Mouse (Mus musculus): ENCODE results near the gene Alb.

The Alb gene

DNA sequence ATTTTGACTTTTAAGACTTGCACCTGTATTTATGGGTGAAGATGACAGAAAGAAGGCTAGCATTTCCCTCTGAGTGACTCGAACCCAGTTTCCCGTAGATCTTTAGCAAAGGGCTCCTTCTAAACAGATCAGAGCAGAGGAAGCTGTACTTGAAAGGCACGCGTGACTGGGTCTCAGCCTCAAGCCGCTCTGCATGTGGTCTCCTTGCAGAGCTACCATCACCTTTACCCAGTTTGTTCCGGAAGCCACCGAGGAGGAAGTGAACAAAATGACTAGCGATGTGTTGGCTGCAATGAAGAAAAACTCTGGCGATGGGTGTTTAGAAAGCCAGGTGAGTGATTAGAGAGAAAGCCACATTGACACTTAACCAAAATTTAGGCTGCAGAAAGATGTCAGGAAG, 31.7 kb downstream of the Alb start:
- DNase-seq (ENCODE audit: low read depth, low spot score): no peak

DNA sequence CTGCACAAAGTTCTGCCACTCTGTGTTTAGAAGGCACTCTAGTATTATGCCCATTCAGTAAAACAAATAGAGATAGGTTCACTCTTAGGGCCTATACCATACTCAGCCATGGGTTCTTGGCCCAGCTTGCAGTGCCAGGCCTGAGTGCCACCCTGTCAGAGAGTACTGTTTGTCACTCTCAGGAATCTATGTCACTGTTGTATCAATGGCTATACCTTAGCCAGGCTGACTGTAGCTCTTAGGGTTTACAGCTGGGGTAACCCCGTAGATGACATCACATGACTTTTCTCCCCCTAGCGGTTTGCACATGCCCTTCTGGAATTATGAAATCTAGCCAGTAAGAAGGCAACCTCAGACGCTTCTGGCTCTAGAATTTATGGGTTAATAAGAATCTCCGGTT, 33.6 kb downstream of the Alb start:
- no peak for DNase-seq (ENCODE audit: low read depth, low spot score)

DNA sequence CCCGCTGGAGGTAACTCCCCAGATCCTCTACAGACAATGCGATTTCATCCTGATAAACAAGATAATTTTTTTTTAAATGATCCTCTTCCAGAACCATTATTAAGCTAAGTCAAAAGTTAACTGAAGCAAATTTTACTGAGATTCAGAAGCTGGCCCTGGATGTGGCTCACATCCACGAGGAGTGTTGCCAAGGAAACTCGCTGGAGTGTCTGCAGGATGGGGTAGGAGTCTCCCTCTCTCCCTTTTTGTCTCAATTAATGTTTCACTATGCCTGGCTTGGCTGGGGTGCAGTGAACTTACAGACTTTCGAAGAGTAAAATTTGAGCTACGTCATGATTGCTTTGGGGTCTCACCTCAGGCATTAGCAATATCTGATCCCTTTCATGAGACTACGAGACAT, 38.8 kb downstream of the Alb start:
- no peak for DNase-seq (ENCODE audit: low read depth, low spot score)

DNA sequence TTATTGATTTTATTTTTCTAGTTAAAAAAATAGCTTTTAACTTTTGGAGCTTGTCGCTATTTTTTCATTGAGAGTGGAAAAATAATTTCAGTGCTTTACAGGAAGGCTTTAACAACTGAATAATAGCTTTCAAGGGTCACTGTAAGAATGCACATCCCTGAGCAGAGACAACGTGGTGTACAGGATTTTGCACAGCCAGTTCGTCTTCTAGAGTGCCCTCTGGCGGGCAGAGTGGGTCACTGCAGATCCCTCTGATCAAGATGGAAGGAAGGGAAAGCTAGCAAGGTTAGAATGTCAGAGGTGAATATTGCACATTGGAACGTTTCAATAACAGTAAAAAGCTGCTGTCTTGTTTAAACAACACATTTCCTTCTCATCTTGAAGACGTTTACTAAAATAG, 40.0 kb downstream of the Alb start:
- DNase-seq (ENCODE audit: low read depth, low spot score): peak; percentile 83

DNA sequence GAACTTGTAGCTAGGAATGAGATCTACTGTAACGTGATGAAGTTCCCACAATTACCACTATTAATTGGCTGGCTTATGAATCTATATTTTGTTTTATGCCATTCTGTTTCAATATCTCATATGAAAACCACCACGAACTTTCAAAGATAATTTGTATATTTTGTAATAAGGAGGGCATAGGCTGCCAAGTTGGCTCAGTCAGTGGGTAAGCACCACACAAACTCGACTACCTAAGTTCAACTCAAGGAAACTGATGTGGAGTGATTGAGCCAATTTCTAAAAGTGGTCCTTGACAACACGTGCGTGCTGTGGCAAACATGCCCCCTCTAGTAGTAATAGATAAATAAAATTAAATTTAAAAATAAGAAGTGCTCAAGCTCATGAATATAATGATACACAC, 41.1 kb downstream of the Alb start:
- DNase-seq (ENCODE audit: low read depth, low spot score): no peak

DNA sequence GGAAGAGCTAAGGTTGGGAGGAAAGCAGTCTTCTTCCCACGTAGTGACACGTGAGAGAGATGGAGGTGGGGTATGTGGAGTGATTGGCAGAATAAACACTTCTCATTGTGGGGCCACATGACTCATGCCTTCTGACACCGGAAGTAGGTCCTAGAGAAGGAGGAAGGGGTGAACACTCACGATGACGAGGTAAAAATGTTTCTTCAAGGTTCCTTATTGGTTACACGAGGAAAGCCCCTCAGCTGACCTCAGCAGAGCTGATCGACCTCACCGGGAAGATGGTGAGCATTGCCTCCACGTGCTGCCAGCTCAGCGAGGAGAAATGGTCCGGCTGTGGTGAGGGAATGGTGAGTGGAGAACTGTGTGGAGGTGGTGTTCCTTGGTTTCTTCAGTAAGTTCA, 44.0 kb downstream of the Alb start:
- no peak for DNase-seq (ENCODE audit: low read depth, low spot score)

DNA sequence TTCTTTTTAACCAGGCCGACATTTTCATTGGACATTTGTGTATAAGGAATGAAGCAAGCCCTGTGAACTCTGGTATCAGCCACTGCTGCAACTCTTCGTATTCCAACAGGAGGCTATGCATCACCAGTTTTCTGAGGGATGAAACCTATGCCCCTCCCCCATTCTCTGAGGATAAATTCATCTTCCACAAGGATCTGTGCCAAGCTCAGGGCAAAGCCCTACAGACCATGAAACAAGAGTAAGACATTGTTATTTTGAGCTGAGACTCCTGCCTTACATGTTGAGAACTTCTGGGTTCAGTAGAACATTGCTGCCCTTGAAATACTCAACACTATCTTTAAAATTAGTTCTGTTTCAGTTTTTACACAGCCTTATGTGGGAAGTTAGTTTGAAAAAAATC, 45.8 kb downstream of the Alb start:
- DNase-seq (ENCODE audit: low read depth, low spot score): no peak

DNA sequence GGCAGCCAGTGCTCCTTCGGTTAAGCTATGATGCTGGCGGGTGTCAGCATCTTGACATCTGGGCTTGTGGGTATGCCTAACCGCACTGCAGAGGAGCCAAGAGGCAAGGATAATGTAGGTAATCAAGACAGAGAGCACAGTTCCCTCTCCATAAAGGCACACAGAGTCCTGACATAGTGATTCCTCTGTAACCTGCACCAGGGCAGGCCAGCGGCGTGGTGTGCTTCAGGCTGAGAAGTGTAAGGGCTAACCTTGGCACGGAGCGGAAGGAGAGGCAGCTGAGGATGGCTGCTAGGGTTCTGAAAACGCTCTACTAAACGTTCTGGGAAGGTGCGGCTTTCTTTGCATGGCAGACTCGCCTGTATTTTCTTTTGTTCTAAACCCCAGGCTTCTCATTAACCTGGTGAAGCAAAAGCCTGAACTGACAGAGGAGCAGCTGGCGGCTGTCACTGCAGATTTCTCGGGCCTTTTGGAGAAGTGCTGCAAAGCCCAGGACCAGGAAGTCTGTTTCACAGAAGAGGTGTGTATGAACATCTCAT, 46.8 kb downstream of the Alb start:
- DNase-seq (ENCODE audit: low read depth, low spot score): no peak

DNA sequence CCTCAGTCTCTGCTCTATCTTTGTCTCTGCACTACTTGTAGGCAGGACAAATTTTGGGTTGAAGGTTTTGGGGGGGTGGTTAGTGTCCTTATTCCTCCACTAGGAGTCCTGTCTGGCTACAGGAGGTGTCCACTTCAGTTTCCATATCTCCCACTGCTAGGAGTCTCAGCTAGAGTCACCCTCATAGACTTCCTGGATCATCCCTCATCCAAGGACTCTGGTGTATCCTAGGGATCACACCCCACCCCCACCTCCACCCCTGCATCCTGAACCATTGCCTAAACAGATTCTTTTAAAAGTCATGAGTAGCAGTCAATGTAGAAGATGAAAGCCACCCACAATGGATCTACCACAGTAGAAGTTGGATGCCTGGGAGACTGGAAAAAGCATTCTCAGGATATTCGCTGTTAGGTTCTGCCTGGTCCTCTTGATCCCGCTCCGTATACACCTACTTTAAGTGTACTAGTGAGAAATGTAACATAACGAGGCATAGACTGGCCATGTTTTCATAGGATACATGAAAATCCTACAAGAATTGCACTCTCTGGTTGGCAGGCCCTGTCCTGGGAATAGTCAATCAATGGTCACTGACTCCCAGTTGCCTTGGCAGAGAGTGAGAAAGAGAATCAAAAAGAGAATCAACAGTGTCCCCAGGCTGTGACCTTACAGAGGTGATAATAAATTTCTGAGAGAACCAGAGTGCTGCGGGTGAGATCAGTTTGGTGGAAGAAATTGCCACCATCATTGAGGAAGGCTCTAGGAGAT, 49.3 kb downstream of the Alb start:
- DNase-seq (ENCODE audit: low read depth, low spot score): no peak

DNA sequence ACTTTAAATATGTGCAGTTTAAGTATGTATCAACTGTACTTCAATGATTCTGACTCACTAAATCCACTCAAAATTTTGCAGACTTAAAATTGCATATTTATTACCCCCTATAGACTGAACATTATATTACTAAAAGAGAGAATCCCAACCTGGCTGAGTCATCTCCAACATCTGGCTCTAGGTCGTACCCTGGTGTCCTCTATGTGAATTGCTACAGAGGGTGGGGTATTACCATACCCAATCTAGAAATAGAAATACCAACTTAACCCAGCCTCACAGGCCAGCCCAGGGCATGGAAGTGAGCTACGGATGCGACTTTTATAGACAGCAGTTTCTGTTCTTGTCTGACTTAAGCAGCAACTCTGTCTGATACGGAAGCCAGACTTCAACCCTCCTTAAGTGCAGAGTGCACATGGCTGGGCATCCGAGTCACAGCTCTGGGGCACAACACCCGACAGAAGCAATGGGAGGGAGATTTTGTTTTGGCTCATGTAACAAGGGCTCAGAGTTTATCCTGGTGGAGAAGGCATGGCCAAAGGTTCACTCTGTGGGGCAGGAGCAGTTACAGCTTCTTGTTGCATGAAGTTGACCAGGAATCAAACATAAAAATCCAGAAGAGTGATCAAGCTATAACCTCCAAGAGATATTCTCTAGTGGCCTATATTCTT, 51.7 kb downstream of the Alb start:
- no peak for DNase-seq (ENCODE audit: low read depth, low spot score)

DNA sequence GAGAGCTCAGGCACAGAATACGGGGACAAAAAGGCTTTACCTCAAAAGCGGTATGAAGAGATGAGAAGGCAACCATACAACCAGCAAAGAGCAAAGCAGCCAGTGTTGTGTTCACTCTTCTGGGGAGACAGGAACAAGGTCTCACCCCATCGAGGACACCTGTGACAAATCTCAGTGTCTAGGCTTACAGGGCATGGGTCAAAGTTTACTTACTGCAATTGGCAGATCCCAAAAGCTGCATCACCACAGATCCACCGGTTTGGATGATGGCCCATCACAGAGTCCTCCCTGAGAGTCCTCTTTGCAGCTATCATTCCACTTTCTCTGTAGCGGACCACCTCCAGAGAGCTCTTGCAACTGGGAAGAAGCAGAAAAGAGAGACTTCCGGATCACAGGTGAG, 54.9 kb downstream of the Alb start:
- DNase-seq (ENCODE audit: low read depth, low spot score): no peak

DNA sequence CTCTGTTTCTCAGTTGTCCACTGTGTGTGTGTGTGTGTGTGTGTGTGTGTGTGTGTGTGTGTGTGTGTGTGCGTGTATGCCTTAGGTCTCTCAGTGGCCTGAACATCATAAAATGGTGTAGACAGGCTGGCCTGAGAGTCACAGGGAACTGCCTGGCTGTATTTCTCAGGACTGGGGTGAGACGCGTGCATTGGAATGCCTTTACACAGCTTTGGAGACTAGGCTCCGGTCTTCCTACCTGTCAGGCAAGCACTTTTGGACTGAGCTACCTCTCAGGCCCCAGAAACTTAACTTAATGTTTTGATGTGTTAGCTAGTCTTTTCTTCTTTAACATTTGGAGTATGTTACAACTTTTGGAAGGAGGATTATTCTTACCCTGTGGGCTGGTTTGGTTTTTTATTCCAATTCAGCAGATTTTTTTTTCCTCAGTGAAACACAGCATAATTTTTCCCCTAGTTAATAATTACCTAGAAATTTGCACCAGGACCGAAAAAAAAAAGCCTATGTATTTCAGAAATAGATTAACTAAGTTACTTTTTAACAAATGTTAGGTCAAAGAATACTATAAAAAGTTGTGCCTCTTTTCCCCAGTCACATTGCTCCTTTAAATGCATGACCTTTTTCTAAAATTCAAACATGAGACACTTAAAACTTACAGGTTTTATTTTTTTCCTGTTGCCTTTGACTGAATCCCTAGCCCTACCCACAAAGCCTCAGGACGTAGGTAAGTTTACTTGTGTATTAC, 57.8 kb downstream of the Alb start, which contains the start of gene Afm:
Gene Afm, plus strand, starts transcription at position 577 of the 745 bp plus-strand sequence.
- no peak for DNase-seq (ENCODE audit: low read depth, low spot score)
